Mouse (Mus musculus) neural tube, embryonic 15.5 days (tissue): ENCODE measurements at regions not wholly inside any gene's neighbourhood (a gene's known extent, or its start where the extent isn't known, plus 50 kb on each side); places are given as distances from the start of the nearest gene placed in this dataset.

ENCODE experiments used
- ATAC-seq: fragments of 200-750 bp; cut with Nextera tagmentation; 2 replicates; pipeline ENCODE4 v1.8.0; 2017; ENCODE audit warnings: mild to moderate bottlenecking, moderate TSS enrichment, moderate library complexity; ENCODE audit not compliant: low FRiP score
- H3K27ac ChIP-seq: fragments of 300-500 bp; sonication (generic); replicated peaks from 2 replicates; pipeline ENCODE4 v1.5.1; 2015; ENCODE audit warnings: mild to moderate bottlenecking, inconsistent platforms
- H3K27me3 ChIP-seq: fragments of 300-500 bp; sonication (generic); replicated peaks from 2 replicates; pipeline ENCODE4 v1.6.1; 2015; ENCODE audit warnings: inconsistent platforms
- H3K36me3 ChIP-seq: fragments of 300-500 bp; sonication (generic); 2 replicates; pipeline ENCODE4 v1.6.1; 2015; ENCODE audit warnings: inconsistent platforms
- H3K4me1 ChIP-seq: fragments of 300-500 bp; sonication (generic); 2 replicates; pipeline ENCODE4 v1.6.1; 2015; ENCODE audit warnings: inconsistent platforms
- H3K4me2 ChIP-seq: fragments of 300-500 bp; sonication (generic); 2 replicates; pipeline ENCODE4 v1.6.1; 2015; ENCODE audit warnings: inconsistent platforms, mild to moderate bottlenecking, moderate library complexity
- H3K4me3 ChIP-seq: fragments of 300-500 bp; sonication (generic); replicated peaks from 2 replicates; pipeline ENCODE4 v1.5.1; 2015; ENCODE audit warnings: mild to moderate bottlenecking, inconsistent platforms
- H3K9ac ChIP-seq: fragments of 300-500 bp; sonication (generic); replicated peaks from 2 replicates; pipeline ENCODE4 v1.6.1; 2015; ENCODE audit warnings: mild to moderate bottlenecking, inconsistent platforms
- H3K9me3 ChIP-seq: fragments of 300-500 bp; sonication (generic); replicated peaks from 2 replicates; pipeline ENCODE4 v1.6.1; 2016; ENCODE audit warnings: inconsistent platforms
- WGBS: fragments of 180-500 bp; shearing (Covaris S2); methylation state at CpG from one replicate; pipeline ENCODE4 v1.1.7; 2015; ENCODE audit warnings: mixed read lengths; 5-methylcytosine and 5-hydroxymethylcytosine counted together

- peak overlapping the region; percentile 30 for H3K4me3 ChIP-seq
- H3K4me1 ChIP-seq = peaks cover 10% of the 10 kb centered on the region
- peak overlapping the region; percentile 62 for H3K4me2 ChIP-seq
- ATAC-seq = peak; percentile 84
- H3K36me3 ChIP-seq = no peaks in the 10 kb centered on the region
- WGBS = 1% methylated on average over 17 of the region's 17 CpGs
- H3K27ac ChIP-seq = peak overlapping the region; percentile 51; the same call in 1 of the 2 replicates
- no peaks in the 10 kb centered on the region for H3K27me3 ChIP-seq
- H3K9me3 ChIP-seq = peaks cover 7% of the 10 kb centered on the region; the same call in 1 of the 2 replicates
- H3K9ac ChIP-seq = peak overlapping the region; percentile 21
Observed at GRCm38 (mm10) chr14:118422351-118423001, 155.7 kb downstream of the Gm9376 start.

- Histone ChIP-seq H3K27ac (no peak overlapping the region), H3K9me3 (peaks cover 7% of the 10 kb centered on the region; the same call in 1 of the 2 replicates), H3K9ac (no peak overlapping the region), H3K4me2 (no peak overlapping the region), H3K36me3 (no peaks in the 10 kb centered on the region), H3K27me3 (no peaks in the 10 kb centered on the region), H3K4me1 (peaks cover 10% of the 10 kb centered on the region), H3K4me3 (no peak overlapping the region)
- ATAC-seq = no peak
- WGBS = 0% methylated on average over 4 of the region's 9 CpGs
Observed at GRCm38 (mm10) chr14:118423269-118423668, 156.5 kb downstream of the Gm9376 start.

- Histone ChIP-seq H3K9ac (no peak overlapping the region), H3K27me3 (no peaks in the 10 kb centered on the region), H3K27ac (no peak overlapping the region), H3K36me3 (no peaks in the 10 kb centered on the region), H3K4me3 (no peak overlapping the region), H3K9me3 (no peaks in the 10 kb centered on the region), H3K4me2 (no peak overlapping the region), H3K4me1 (peaks cover 10% of the 10 kb centered on the region)
- WGBS = 89% methylated on average over 3 of the region's 3 CpGs
- no peak for ATAC-seq
Observed at GRCm38 (mm10) chr14:118426562-118426961, 159.8 kb downstream of the Gm9376 start.

GRCm38 (mm10) chr14:118430286-118430685 is 163.5 kb downstream of the Gm9376 start:
- no peak for ATAC-seq
- no peaks in the 10 kb centered on the region for H3K36me3 ChIP-seq
- no peak overlapping the region for H3K27ac ChIP-seq
- H3K4me2 ChIP-seq = no peak overlapping the region
- no peaks in the 10 kb centered on the region for H3K9me3 ChIP-seq
- 91% methylated on average over 4 of the region's 4 CpGs for WGBS
- H3K27me3 ChIP-seq = peaks cover 5% of the 10 kb centered on the region; the same call in 1 of the 2 replicates
- H3K4me1 ChIP-seq = no peaks in the 10 kb centered on the region
- no peak overlapping the region for H3K9ac ChIP-seq
- no peak overlapping the region for H3K4me3 ChIP-seq

GRCm38 (mm10) chr14:118430740-118431139 is 164.0 kb downstream of the Gm9376 start:
- no peak overlapping the region for H3K4me3 ChIP-seq
- no peaks in the 10 kb centered on the region for H3K9me3 ChIP-seq
- H3K36me3 ChIP-seq = no peaks in the 10 kb centered on the region
- H3K9ac ChIP-seq = no peak overlapping the region
- H3K4me2 ChIP-seq = no peak overlapping the region
- H3K27ac ChIP-seq = no peak overlapping the region
- peaks cover 5% of the 10 kb centered on the region for H3K27me3 ChIP-seq
- no peak for ATAC-seq
- peaks cover 1% of the 10 kb centered on the region; the same call in 1 of the 2 replicates for H3K4me1 ChIP-seq
- WGBS = 92% methylated on average over 1 of the region's 1 CpGs

GRCm38 (mm10) chr14:118431241-118431882 is 164.6 kb downstream of the Gm9376 start:
- WGBS = 76% methylated on average over 6 of the region's 6 CpGs
- Histone ChIP-seq H3K9me3 (no peaks in the 10 kb centered on the region), H3K9ac (no peak overlapping the region), H3K27me3 (peaks cover 5% of the 10 kb centered on the region), H3K27ac (no peak overlapping the region), H3K4me2 (no peak overlapping the region), H3K4me1 (peaks cover 4% of the 10 kb centered on the region; the same call in 1 of the 2 replicates), H3K36me3 (no peaks in the 10 kb centered on the region), H3K4me3 (no peak overlapping the region)
- ATAC-seq = no peak
